21 mouse cellular contexts compared by ENCODE assay signal in the genomic region with DNA sequence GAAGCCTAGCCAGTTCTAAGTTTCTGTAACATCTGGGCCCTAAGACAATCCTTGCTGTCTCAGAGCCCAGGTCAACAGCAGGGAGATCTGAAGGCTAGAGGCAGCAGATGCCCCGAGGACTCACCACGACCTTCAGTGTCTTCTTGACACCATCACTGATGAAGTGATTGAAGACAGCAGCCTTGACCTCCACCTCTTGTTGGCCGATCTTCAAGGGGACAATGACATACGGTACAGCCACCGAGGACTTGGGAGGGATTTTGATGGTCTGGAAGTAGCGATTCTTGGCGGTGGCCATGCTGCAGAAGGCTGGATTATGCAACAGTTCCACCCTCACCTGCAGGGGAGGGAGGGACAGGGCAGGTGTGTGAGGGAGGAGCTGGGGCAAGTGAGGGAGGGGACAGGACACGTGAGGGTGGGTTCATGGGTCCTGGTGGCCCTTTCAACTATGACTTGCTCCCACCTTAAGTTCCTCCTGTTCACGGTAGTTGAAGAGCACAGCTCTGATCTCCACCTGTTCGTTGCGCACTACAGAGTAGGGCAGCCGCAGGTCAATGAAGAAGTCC. TPM values are rescaled to one million over a fixed set of nuclear protein-coding genes. Genes with fewer than 3 reads are reported as not detected.
A peak's percentile ranks its signal among the peaks of the same experiment; 100 is the strongest.
DNase-seq lines count a peak whose midpoint lies in the region; ATAC-seq lines count a peak whose summit lies in the region.
"Had no signal": no experiment of that assay in that cellular context is flagged by ENCODE, and none has a peak within 500 bp of the region (broad histone marks: within the 10 kb centered on the region; RNA-seq: fewer than 3 reads in every experiment).

No protein-coding gene starts in this region.

- ATAC-seq in forebrain, embryonic 15.5 days (replicated peaks) = 0 out of 2 replicates have a peak, but pooled peaks have one; percentile 9
- ATAC-seq in forebrain, embryonic 13.5 days = no peak
- no peak for ATAC-seq in liver, embryonic 12.5 days

- no peak overlapping the region for H3K4me2 ChIP-seq in forebrain, embryonic 15.5 days (replicated peaks)
- H3K4me2 ChIP-seq in forebrain, embryonic 13.5 days = no peak overlapping the region
- H3K4me2 ChIP-seq in liver, embryonic 12.5 days = no peak overlapping the region
- H3K4me2 ChIP-seq: embryonic facial prominence, embryonic 15.5 days; heart, embryonic 11.5 days; heart, embryonic 15.5 days; hindbrain, embryonic 14.5 days; intestine, embryonic 15.5 days had no signal

- DNase-seq in adrenal gland, adult 2 months = peak; percentile 53
- no peak for DNase-seq in adrenal gland, postnatal 4 days (ENCODE audit: low spot score in 2 of 2)
- peak; percentile 0 for DNase-seq in liver
- peak; percentile 18 for DNase-seq in urinary bladder, adult 2 months (ENCODE audit: low spot score)
- no peak for DNase-seq in urinary bladder, postnatal 25 days (ENCODE audit: low spot score)

- H3K36me3 ChIP-seq in forebrain, embryonic 15.5 days = no peaks in the 10 kb centered on the region
- no peaks in the 10 kb centered on the region for H3K36me3 ChIP-seq in forebrain, embryonic 13.5 days (ENCODE audit: poor library complexity, severe bottlenecking)
- peaks cover 35% of the 10 kb centered on the region; the same call in 1 of the 2 replicates for H3K36me3 ChIP-seq in liver, embryonic 12.5 days
- H3K36me3 ChIP-seq: embryonic facial prominence, embryonic 15.5 days; forebrain, embryonic 10.5 days; heart, embryonic 15.5 days; hindbrain, embryonic 10.5 days; intestine, embryonic 15.5 days had no signal

- H3K27me3 ChIP-seq in forebrain, embryonic 15.5 days = no peaks in the 10 kb centered on the region
- 0 out of 2 replicates have a peak, but pooled peaks cover 3% of the 10 kb centered on the region for H3K27me3 ChIP-seq in forebrain, embryonic 13.5 days
- H3K27me3 ChIP-seq in liver, embryonic 12.5 days (replicated peaks) = peaks cover 10% of the 10 kb centered on the region
- H3K27me3 ChIP-seq: embryonic facial prominence, embryonic 15.5 days; intestine, embryonic 15.5 days had no signal

- 79% methylated on average over 12 of the region's 12 CpGs for WGBS in forebrain, embryonic 15.5 days
- WGBS in forebrain, embryonic 13.5 days = 81% methylated on average over 12 of the region's 12 CpGs
- WGBS in liver, embryonic 12.5 days (ENCODE audit: insufficient replicate concordance) = 59% methylated on average over 12 of the region's 12 CpGs

- no peak overlapping the region for H3K4me3 ChIP-seq in forebrain, embryonic 15.5 days
- no peak overlapping the region for H3K4me3 ChIP-seq in forebrain, embryonic 13.5 days
- H3K4me3 ChIP-seq in liver, embryonic 12.5 days = no peak overlapping the region
- H3K4me3 ChIP-seq: embryonic facial prominence, embryonic 15.5 days; erythroblast, embryonic 14.5 days; forebrain, embryonic 10.5 days; heart, adult 2 months; heart, embryonic 15.5 days; hindbrain, embryonic 10.5 days; intestine, embryonic 15.5 days had no signal

- no peaks in the 10 kb centered on the region for H3K4me1 ChIP-seq in forebrain, embryonic 15.5 days
- no peaks in the 10 kb centered on the region for H3K4me1 ChIP-seq in forebrain, embryonic 13.5 days
- peaks cover 8% of the 10 kb centered on the region; the same call in 1 of the 2 replicates for H3K4me1 ChIP-seq in liver, embryonic 12.5 days
- H3K4me1 ChIP-seq: embryonic facial prominence, embryonic 15.5 days; heart, embryonic 15.5 days; intestine, embryonic 15.5 days had no signal

- H3K9ac ChIP-seq in forebrain, embryonic 15.5 days (replicated peaks) = no peak overlapping the region
- H3K9ac ChIP-seq in forebrain, embryonic 13.5 days = no peak overlapping the region
- H3K9ac ChIP-seq in liver, embryonic 12.5 days = no peak overlapping the region
- H3K9ac ChIP-seq: embryonic facial prominence, embryonic 15.5 days; heart, embryonic 15.5 days; hindbrain, embryonic 14.5 days; intestine, embryonic 15.5 days had no signal

- H3K9me3 ChIP-seq in forebrain, embryonic 15.5 days = no peaks in the 10 kb centered on the region
- no peaks in the 10 kb centered on the region for H3K9me3 ChIP-seq in forebrain, embryonic 13.5 days (replicated peaks)
- H3K9me3 ChIP-seq in liver, embryonic 12.5 days (replicated peaks) = no peaks in the 10 kb centered on the region
- H3K9me3 ChIP-seq: embryonic facial prominence, embryonic 15.5 days; forebrain, embryonic 10.5 days; heart, embryonic 15.5 days; hindbrain, embryonic 10.5 days; intestine, embryonic 15.5 days had no signal

- H3K27ac ChIP-seq in forebrain, embryonic 15.5 days (replicated peaks) = no peak overlapping the region
- no peak overlapping the region for H3K27ac ChIP-seq in forebrain, embryonic 13.5 days
- H3K27ac ChIP-seq in liver, embryonic 12.5 days = no peak overlapping the region
- H3K27ac ChIP-seq: embryonic facial prominence, embryonic 15.5 days; forebrain, embryonic 10.5 days; heart, adult 2 months; heart, embryonic 15.5 days; hindbrain, embryonic 10.5 days; hindbrain, embryonic 14.5 days; intestine, embryonic 15.5 days had no signal

RNA-seq across cellular contexts. Expression of a gene that starts 9.5 kb away (rescaled TPM):
- total RNA-seq in adrenal gland, adult 2 months (2021) = 1,000 to 10,000 TPM in 1 of 2 experiments, 100 to 1,000 TPM in 1; 382 to 3,178 TPM
- polyA plus RNA-seq in adrenal gland, adult 2 months (2012; rRNA removed) = 222 and 767 TPM in 2 replicates
- 100 to 1,000 TPM in 1 of 2 experiments, 10 to 100 TPM in 1; 60.7 to 452 TPM for total RNA-seq in adrenal gland, postnatal 4 days (2021)
- 0.59 and 0.93 TPM in 2 replicates for polyA plus RNA-seq in forebrain, embryonic 15.5 days (2015; fragmentation: Nextera tagmentation; extraction: Ambion mirVana)
- polyA plus RNA-seq in forebrain, embryonic 13.5 days (2015; fragmentation: Nextera tagmentation; extraction: Ambion mirVana) = 0.18 and 0.53 TPM in 2 replicates
- 95.1 and 100 TPM in 2 replicates for polyA plus RNA-seq in liver, embryonic 12.5 days (2016; fragmentation: Nextera tagmentation; extraction: Ambion mirVana)
- polyA plus RNA-seq in urinary bladder, adult 2 months (2012; rRNA removed) = 163 and 168 TPM in 2 replicates

RNA-seq across cellular contexts. Expression of a gene that starts 24.4 kb away (rescaled TPM):
- under 1 TPM in 1 of 2 experiments, not detected in 1; 0.21 TPM for total RNA-seq in adrenal gland, adult 2 months (2021)
- 0.26 and 0.44 TPM in 2 replicates for polyA plus RNA-seq in adrenal gland, adult 2 months (2012; rRNA removed)
- total RNA-seq in adrenal gland, postnatal 4 days (2021) = under 1 TPM in 1 of 2 experiments, not detected in 1; 0.28 TPM
- not detected in 2 replicates for polyA plus RNA-seq in forebrain, embryonic 15.5 days (2015; fragmentation: Nextera tagmentation; extraction: Ambion mirVana)
- not detected in 2 replicates for polyA plus RNA-seq in forebrain, embryonic 13.5 days (2015; fragmentation: Nextera tagmentation; extraction: Ambion mirVana)
- 1.6 and 1.7 TPM in 2 replicates for polyA plus RNA-seq in liver, embryonic 12.5 days (2016; fragmentation: Nextera tagmentation; extraction: Ambion mirVana)
- polyA plus RNA-seq in urinary bladder, adult 2 months (2012; rRNA removed) = 0.55 and 0.68 TPM in 2 replicates
- total RNA-seq: gastrocnemius, adult 8-10 months; gastrocnemius, postnatal 4 days; MEL had no signal
- polyA plus RNA-seq: C2C12; heart, embryonic 15.5 days had no signal

RNA-seq across cellular contexts. Expression of a gene that starts 29.8 kb away (rescaled TPM):
- total RNA-seq in adrenal gland, adult 2 months (2021) = 10 to 100 TPM; 85.1 to 89.5 TPM
- polyA plus RNA-seq in adrenal gland, adult 2 months (2012; rRNA removed) = 79.7 and 82.5 TPM in 2 replicates
- 10 to 100 TPM; 50.3 to 52.5 TPM for total RNA-seq in adrenal gland, postnatal 4 days (2021)
- polyA plus RNA-seq in forebrain, embryonic 15.5 days (2015; fragmentation: Nextera tagmentation; extraction: Ambion mirVana) = 17.0 and 17.7 TPM in 2 replicates
- polyA plus RNA-seq in forebrain, embryonic 13.5 days (2015; fragmentation: Nextera tagmentation; extraction: Ambion mirVana) = 17.8 and 20.7 TPM in 2 replicates
- 18.2 and 18.4 TPM in 2 replicates for polyA plus RNA-seq in liver, embryonic 12.5 days (2016; fragmentation: Nextera tagmentation; extraction: Ambion mirVana)
- polyA plus RNA-seq in urinary bladder, adult 2 months (2012; rRNA removed) = 46.5 and 46.9 TPM in 2 replicates

RNA-seq across cellular contexts. Expression of a gene that starts 30.8 kb away (rescaled TPM):
- 10 to 100 TPM; 44.5 to 51.5 TPM for total RNA-seq in adrenal gland, adult 2 months (2021)
- 25.2 and 28.2 TPM in 2 replicates for polyA plus RNA-seq in adrenal gland, adult 2 months (2012; rRNA removed)
- 10 to 100 TPM; 52.1 to 58.4 TPM for total RNA-seq in adrenal gland, postnatal 4 days (2021)
- polyA plus RNA-seq in forebrain, embryonic 15.5 days (2015; fragmentation: Nextera tagmentation; extraction: Ambion mirVana) = 12.4 and 15.4 TPM in 2 replicates
- 18.7 and 21.7 TPM in 2 replicates for polyA plus RNA-seq in forebrain, embryonic 13.5 days (2015; fragmentation: Nextera tagmentation; extraction: Ambion mirVana)
- 14.7 and 15.3 TPM in 2 replicates for polyA plus RNA-seq in liver, embryonic 12.5 days (2016; fragmentation: Nextera tagmentation; extraction: Ambion mirVana)
- 78.9 and 81.3 TPM in 2 replicates for polyA plus RNA-seq in urinary bladder, adult 2 months (2012; rRNA removed)

Comparison
In these comparisons a context has a peak if more than half of its experiments do, and no peak if none do; other contexts are left out.
1. DNase-seq: peak in adrenal gland, adult 2 months (single experiment), liver (single experiment) and urinary bladder, adult 2 months (single experiment); none in adrenal gland, postnatal 4 days (0 of 2) and urinary bladder, postnatal 25 days (single experiment).
2. RNA of a gene that starts 9.5 kb away (polyA plus RNA-seq): 222 to 767 TPM in adrenal gland, adult 2 months, 163 to 168 TPM in urinary bladder, adult 2 months and 95.1 to 100 TPM in liver, embryonic 12.5 days; 0.59 to 0.93 TPM in forebrain, embryonic 15.5 days and 0.18 to 0.53 TPM in forebrain, embryonic 13.5 days; every median in the first group is over 10 times any median in the second.